Mouse (Mus musculus) kidney, adult 2 months (tissue): ENCODE data around the gene Ptgdr.

Experiments used
- CTCF ChIP-seq: fragments of 200-500 bp; conservative IDR thresholded peaks from 2 replicates; pipeline ENCODE4 v1.5.1; 2011; ENCODE audit warnings: low read depth, mild to moderate bottlenecking, control low read depth, low read length, moderate library complexity, mixed read lengths; ENCODE audit not compliant: insufficient read depth, insufficient read length
- POLR2A ChIP-seq: fragments of 200-500 bp; IDR thresholded peaks from one replicate; pipeline ENCODE4 v1.6.1; 2011; ENCODE audit warnings: low read depth, low read length, control low read depth

GRCm38 (mm10) chr14:44838685-44839084 lies 20.5 kb downstream of the Ptgdr start:
- no peak for TF ChIP-seq CTCF
- no peak for TF ChIP-seq POLR2A
